Mouse (Mus musculus) cerebellum, adult 2 months (tissue): ENCODE data around the gene Wdsub1.

Experiments used
- CTCF ChIP-seq: fragments of 200-500 bp; IDR thresholded peaks from 2 replicates; pipeline ENCODE4 v1.5.1; 2011; ENCODE audit warnings: low read depth, mild to moderate bottlenecking, control low read depth, low read length, moderate library complexity, borderline replicate concordance; ENCODE audit not compliant: insufficient read depth
- POLR2A ChIP-seq: fragments of 200-500 bp; IDR thresholded peaks from 2 replicates; pipeline ENCODE4 v1.6.1; 2011; ENCODE audit warnings: low read length, control low read depth, borderline replicate concordance; ENCODE audit not compliant: insufficient read depth

DNA sequence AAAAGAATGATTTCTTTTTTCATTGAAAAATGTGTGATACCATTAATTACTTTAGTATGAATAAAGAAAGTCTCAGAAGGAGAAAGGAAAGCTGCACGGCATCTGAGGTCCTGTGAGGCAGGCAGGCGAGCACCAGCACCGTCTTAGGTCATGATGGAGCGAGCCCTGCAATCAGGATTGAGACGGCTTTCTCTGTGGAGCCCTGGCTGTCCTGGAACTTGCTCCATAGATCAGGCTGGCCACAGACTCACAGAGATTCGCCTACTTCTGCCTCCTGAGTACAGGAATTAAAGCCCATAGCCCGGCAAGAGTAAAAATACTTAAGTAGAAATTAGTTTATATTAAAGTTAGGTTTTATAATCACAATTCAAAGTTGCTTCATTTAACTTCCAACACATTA is 21.6 kb upstream of the Wdsub1 start:
- no peak for TF ChIP-seq CTCF
- TF ChIP-seq POLR2A: no peak
